Mouse (Mus musculus) megakaryocyte, embryonic 14.5 days (primary cell): Measurements from ENCODE around the gene Lrmda.

ENCODE experiments used
- FLI1 ChIP-seq: IDR thresholded peaks from 2 replicates; pipeline ENCODE4 v1.6.1; 2012; ENCODE audit warnings: low read length, inconsistent platforms, mixed read lengths
- GATA1 ChIP-seq: IDR thresholded peaks from 3 replicates; pipeline ENCODE4 v1.6.1; 2012; ENCODE audit warnings: mixed read lengths, low read length, inconsistent platforms, borderline replicate concordance

DNA sequence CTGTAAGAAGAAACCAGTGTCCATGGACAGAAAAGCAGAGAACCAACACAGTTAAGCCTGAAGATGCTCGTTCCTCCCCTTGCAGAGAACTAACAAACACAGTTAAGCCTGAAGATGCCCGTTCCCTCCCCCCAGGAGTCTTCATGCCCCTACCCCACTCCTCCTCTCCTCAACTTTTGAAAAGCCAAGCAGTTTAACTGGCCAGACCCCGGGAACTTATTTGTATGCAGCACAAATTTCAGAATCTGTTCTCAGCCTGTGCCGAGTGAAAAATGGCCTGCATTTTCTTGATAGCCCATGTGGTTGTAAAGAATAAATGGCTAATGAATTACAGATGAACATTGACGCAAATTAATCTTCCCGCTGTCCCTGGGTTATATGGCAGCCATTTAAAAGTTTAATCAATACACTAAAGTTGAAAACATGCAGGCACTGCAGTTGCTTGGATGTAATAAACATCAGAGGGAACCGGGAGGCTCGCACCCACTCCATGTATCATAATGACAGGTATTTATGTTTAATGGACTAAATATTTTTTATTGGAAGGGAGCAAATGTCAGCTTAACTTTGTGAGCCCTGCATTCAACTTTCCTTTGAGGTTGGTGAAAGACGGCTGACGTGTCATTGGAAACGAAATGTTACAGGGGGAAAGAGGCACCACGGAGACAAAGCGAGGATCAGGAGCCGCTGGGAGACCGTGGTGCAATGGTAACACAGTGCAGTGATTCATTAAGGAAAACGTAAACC is 996.0 kb downstream of the Lrmda start:
- TF ChIP-seq GATA1 (no peak), FLI1 (no peak)
